Mouse (Mus musculus): Measurements from ENCODE around the gene Phf24.

- no peak for TF ChIP-seq CTCF (IDR thresholded peaks at IDR 0.05)
- no peak for TF ChIP-seq EP300 (IDR thresholded peaks at IDR 0.05)
Observed at GRCm38 (mm10) chr4:42886926-42887325, 29.5 kb upstream of the Phf24 start.

All from lung, postnatal 0 days (tissue).